Mouse (Mus musculus): ENCODE measurements around the gene Ahcyl2. TPM values are rescaled to one million over a fixed set of nuclear protein-coding genes. Genes with fewer than 3 reads are reported as not detected.

Gene Ahcyl2
- polyA plus RNA-seq (2014; fragmentation: Nextera tagmentation; extraction: Ambion mirVana), result 27.3 and 28.9 TPM in 2 replicates

GRCm38 (mm10) chr6:29767813-29768660 lies at the start of gene Ahcyl2:
Ahcyl2 (plus strand) TSS chr6:29768011.
- ATAC-seq (ENCODE audit: low read depth), result peak; percentile 99
- peak within 1 kb of the TSS; percentile 84 for H3K9ac ChIP-seq (replicated peaks; ENCODE audit: low read depth, low read length)

GRCm38 (mm10) chr6:29718894-29719329 lies 48.9 kb upstream of the Ahcyl2 start:
- peak; percentile 84 for ATAC-seq (ENCODE audit: low read depth)
- no peaks in the 10 kb centered on the region for H3K36me3 ChIP-seq (ENCODE audit: control insufficient read depth, insufficient read depth, low read length)
- no peaks in the 10 kb centered on the region for H3K27me3 ChIP-seq (ENCODE audit: control insufficient read depth, insufficient read depth, low read length)
- H3K4me3 ChIP-seq (ENCODE audit: low read depth, low read length), result peak overlapping the region; percentile 28
- peak overlapping the region; percentile 54 for H3K4me2 ChIP-seq (ENCODE audit: low read depth, low read length)
- H3K9me3 ChIP-seq (ENCODE audit: control insufficient read depth, low read length), result no peaks in the 10 kb centered on the region
- peaks cover 10% of the 10 kb centered on the region; the same call in 1 of the 2 replicates for H3K4me1 ChIP-seq (ENCODE audit: control insufficient read depth, insufficient read depth, low read length)
- H3K27ac ChIP-seq (ENCODE audit: low read depth, low read length), result no peak overlapping the region
- 2% methylated on average over 15 of the region's 15 CpGs for WGBS
- peak overlapping the region; percentile 18; the same call in 1 of the 2 replicates for H3K9ac ChIP-seq (replicated peaks; ENCODE audit: low read depth, low read length)

More at GRCm38 (mm10) chr6:29767813-29768660, at the start of gene Ahcyl2:
- H3K4me2 ChIP-seq (ENCODE audit: low read depth, low read length), result peak within 1 kb of the TSS; percentile 46
- no peaks in the 10 kb centered on the region for H3K27me3 ChIP-seq (ENCODE audit: control insufficient read depth, insufficient read depth, low read length)
- peak within 1 kb of the TSS; percentile 86 for H3K4me3 ChIP-seq (ENCODE audit: low read depth, low read length)
- H3K9me3 ChIP-seq (ENCODE audit: control insufficient read depth, low read length), result no peaks in the 10 kb centered on the region
- peaks cover 6% of the 10 kb centered on the region; the same call in 1 of the 2 replicates for H3K4me1 ChIP-seq (ENCODE audit: control insufficient read depth, insufficient read depth, low read length)
- no peaks in the 10 kb centered on the region for H3K36me3 ChIP-seq (ENCODE audit: control insufficient read depth, insufficient read depth, low read length)
- H3K27ac ChIP-seq (ENCODE audit: low read depth, low read length), result peak within 1 kb of the TSS; percentile 92
- WGBS, result under 1% methylated on average over 49 of the region's 61 CpGs

GRCm38 (mm10) chr6:29721890-29722289 lies 45.9 kb upstream of the Ahcyl2 start:
- Histone ChIP-seq H3K9me3 (ENCODE audit: control insufficient read depth, low read length) (no peaks in the 10 kb centered on the region), H3K36me3 (ENCODE audit: control insufficient read depth, insufficient read depth, low read length) (no peaks in the 10 kb centered on the region), H3K27ac (ENCODE audit: low read depth, low read length) (no peak overlapping the region), H3K4me2 (ENCODE audit: low read depth, low read length) (no peak overlapping the region), H3K4me1 (ENCODE audit: control insufficient read depth, insufficient read depth, low read length) (peaks cover 10% of the 10 kb centered on the region; the same call in 1 of the 2 replicates), H3K9ac (replicated peaks; ENCODE audit: low read depth, low read length) (no peak overlapping the region), H3K27me3 (ENCODE audit: control insufficient read depth, insufficient read depth, low read length) (no peaks in the 10 kb centered on the region), H3K4me3 (ENCODE audit: low read depth, low read length) (no peak overlapping the region)
- WGBS, result 78% methylated on average over 2 of the region's 2 CpGs
- no peak for ATAC-seq (ENCODE audit: low read depth)

- Histone ChIP-seq H3K9ac (replicated peaks; ENCODE audit: low read depth, low read length) (no peak overlapping the region), H3K4me2 (ENCODE audit: low read depth, low read length) (no peak overlapping the region), H3K4me3 (ENCODE audit: low read depth, low read length) (no peak overlapping the region), H3K9me3 (ENCODE audit: control insufficient read depth, low read length) (no peaks in the 10 kb centered on the region), H3K36me3 (ENCODE audit: control insufficient read depth, insufficient read depth, low read length) (no peaks in the 10 kb centered on the region), H3K4me1 (ENCODE audit: control insufficient read depth, insufficient read depth, low read length) (no peaks in the 10 kb centered on the region), H3K27ac (ENCODE audit: low read depth, low read length) (no peak overlapping the region), H3K27me3 (ENCODE audit: control insufficient read depth, insufficient read depth, low read length) (no peaks in the 10 kb centered on the region)
- no peak for ATAC-seq (ENCODE audit: low read depth)
- 79% methylated on average over 1 of the region's 1 CpGs for WGBS
These were observed 41.1 kb upstream of the Ahcyl2 start for GRCm38 (mm10) chr6:29726576-29727200.

DNA sequence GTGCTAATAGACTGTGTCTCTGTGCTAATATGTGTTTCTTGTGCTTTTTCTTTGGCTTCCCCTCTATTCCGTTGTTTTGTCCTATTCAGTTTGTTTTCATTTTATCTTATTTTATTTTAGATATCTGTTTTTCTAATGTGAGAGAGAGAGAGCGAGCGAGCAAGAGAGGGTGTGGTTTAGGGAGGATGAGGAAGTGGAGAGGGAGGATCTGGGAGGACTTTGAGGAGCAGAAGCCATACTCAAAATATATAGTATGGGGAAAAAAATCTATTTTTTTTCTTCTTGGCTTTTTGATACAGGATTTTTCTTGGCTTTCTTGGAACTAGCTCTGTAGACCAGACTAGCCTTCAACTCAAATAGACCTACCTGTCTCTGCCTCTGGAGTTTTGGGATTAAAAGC lies 39.8 kb upstream of the Ahcyl2 start:
- Histone ChIP-seq H3K36me3 (ENCODE audit: control insufficient read depth, insufficient read depth, low read length) (no peaks in the 10 kb centered on the region), H3K4me2 (ENCODE audit: low read depth, low read length) (no peak overlapping the region), H3K9me3 (ENCODE audit: control insufficient read depth, low read length) (no peaks in the 10 kb centered on the region), H3K4me1 (ENCODE audit: control insufficient read depth, insufficient read depth, low read length) (no peaks in the 10 kb centered on the region), H3K27me3 (ENCODE audit: control insufficient read depth, insufficient read depth, low read length) (no peaks in the 10 kb centered on the region), H3K9ac (replicated peaks; ENCODE audit: low read depth, low read length) (no peak overlapping the region), H3K4me3 (ENCODE audit: low read depth, low read length) (no peak overlapping the region), H3K27ac (ENCODE audit: low read depth, low read length) (no peak overlapping the region)
- WGBS, result 90% methylated on average over 3 of the region's 3 CpGs
- ATAC-seq (ENCODE audit: low read depth), result no peak

DNA sequence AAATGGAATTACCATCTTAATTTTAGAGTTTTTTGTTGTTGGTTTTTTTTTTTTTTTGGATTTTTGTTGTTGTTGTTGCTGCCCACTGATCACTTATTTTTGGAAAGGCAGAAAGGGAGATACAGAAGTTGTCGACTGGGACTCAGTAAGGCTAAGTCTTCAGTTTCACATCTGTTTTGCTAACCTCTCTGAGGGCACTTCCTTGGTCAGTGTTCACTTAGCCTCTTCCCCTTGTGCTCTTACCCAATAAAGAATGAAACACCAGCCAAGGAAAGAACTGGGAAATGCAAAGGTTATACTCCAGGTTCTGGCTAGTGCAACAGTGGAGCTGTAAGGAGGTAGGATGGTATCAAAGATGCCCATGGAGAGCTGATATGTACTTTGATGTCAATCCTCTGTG lies 38.3 kb upstream of the Ahcyl2 start:
- H3K9me3 ChIP-seq (ENCODE audit: control insufficient read depth, low read length), result no peaks in the 10 kb centered on the region
- no peak for ATAC-seq (ENCODE audit: low read depth)
- WGBS, result 81% methylated on average over 1 of the region's 1 CpGs
- H3K4me2 ChIP-seq (ENCODE audit: low read depth, low read length), result no peak overlapping the region
- H3K27me3 ChIP-seq (ENCODE audit: control insufficient read depth, insufficient read depth, low read length), result no peaks in the 10 kb centered on the region
- no peaks in the 10 kb centered on the region for H3K4me1 ChIP-seq (ENCODE audit: control insufficient read depth, insufficient read depth, low read length)
- H3K27ac ChIP-seq (ENCODE audit: low read depth, low read length), result no peak overlapping the region
- no peak overlapping the region for H3K4me3 ChIP-seq (ENCODE audit: low read depth, low read length)
- no peak overlapping the region for H3K9ac ChIP-seq (replicated peaks; ENCODE audit: low read depth, low read length)
- H3K36me3 ChIP-seq (ENCODE audit: control insufficient read depth, insufficient read depth, low read length), result no peaks in the 10 kb centered on the region

DNA sequence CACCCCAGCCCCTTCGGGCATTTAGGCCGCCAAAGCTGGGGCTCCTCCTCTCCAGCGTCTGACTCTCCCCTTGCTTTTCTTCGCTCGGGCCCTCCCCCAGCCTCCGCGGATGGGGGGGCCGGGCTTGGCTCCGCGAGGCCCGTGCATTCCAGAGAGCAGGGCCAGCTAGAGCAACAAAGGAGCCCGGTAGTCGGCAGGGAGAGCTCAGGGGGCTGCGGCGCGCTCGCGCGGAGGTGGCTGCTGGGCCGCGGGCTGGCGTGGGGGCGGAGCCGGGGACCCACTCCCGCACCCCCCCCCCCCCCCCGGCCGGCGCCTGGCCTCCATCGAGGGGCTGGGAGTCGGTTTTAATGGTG lies 32.5 kb upstream of the Ahcyl2 start, which contains the start of gene Smo:
Gene Smo (plus strand): TSS at position 168 of the 353 bp plus-strand sequence.
- Histone ChIP-seq H3K9me3 (ENCODE audit: control insufficient read depth, low read length) (no peaks in the 10 kb centered on the region), H3K4me1 (ENCODE audit: control insufficient read depth, insufficient read depth, low read length) (0 out of 2 replicates have a peak, but pooled peaks cover 4% of the 10 kb centered on the region), H3K36me3 (ENCODE audit: control insufficient read depth, insufficient read depth, low read length) (no peaks in the 10 kb centered on the region), H3K4me3 (ENCODE audit: low read depth, low read length) (peak within 1 kb of the TSS; percentile 81), H3K27me3 (ENCODE audit: control insufficient read depth, insufficient read depth, low read length) (no peaks in the 10 kb centered on the region), H3K4me2 (ENCODE audit: low read depth, low read length) (peak within 1 kb of the TSS; percentile 98), H3K27ac (ENCODE audit: low read depth, low read length) (peak within 1 kb of the TSS; percentile 73), H3K9ac (replicated peaks; ENCODE audit: low read depth, low read length) (peak within 1 kb of the TSS; percentile 74)
- ATAC-seq (ENCODE audit: low read depth), result peak; percentile 95
- WGBS, result 2% methylated on average over 9 of the region's 30 CpGs

GRCm38 (mm10) chr6:29735689-29736451 lies 31.9 kb upstream of the Ahcyl2 start:
- Histone ChIP-seq H3K4me2 (ENCODE audit: low read depth, low read length) (peak overlapping the region; percentile 98), H3K4me1 (ENCODE audit: control insufficient read depth, insufficient read depth, low read length) (0 out of 2 replicates have a peak, but pooled peaks cover 4% of the 10 kb centered on the region), H3K27me3 (ENCODE audit: control insufficient read depth, insufficient read depth, low read length) (no peaks in the 10 kb centered on the region), H3K9me3 (ENCODE audit: control insufficient read depth, low read length) (no peaks in the 10 kb centered on the region), H3K4me3 (ENCODE audit: low read depth, low read length) (peak overlapping the region; percentile 81), H3K9ac (replicated peaks; ENCODE audit: low read depth, low read length) (peak overlapping the region; percentile 74), H3K27ac (ENCODE audit: low read depth, low read length) (peak overlapping the region; percentile 73), H3K36me3 (ENCODE audit: control insufficient read depth, insufficient read depth, low read length) (no peaks in the 10 kb centered on the region)
- WGBS, result under 1% methylated on average over 73 of the region's 75 CpGs
- ATAC-seq (ENCODE audit: low read depth), result peak; percentile 77

Measured in neural tube, embryonic 14.5 days (tissue).